Mouse (Mus musculus): ENCODE data around the gene Nme3. TPM values are rescaled to one million over a fixed set of nuclear protein-coding genes. Genes with fewer than 3 reads are reported as not detected.

Gene Nme3
- polyA plus RNA-seq, 1 experiment from 2014 or later, result 43.9 TPM

- no peak for ATAC-seq (ENCODE audit: insufficient number of reproducible peaks, insufficient read depth, low FRiP score, low read depth)
- Histone ChIP-seq H3K27me3 (ENCODE audit: control insufficient read depth, insufficient read depth, low read length) (no peaks in the 10 kb centered on the region), H3K9ac (ENCODE audit: low read length) (no peak overlapping the region), H3K9me3 (ENCODE audit: control insufficient read depth, low read length) (no peaks in the 10 kb centered on the region), H3K36me3 (ENCODE audit: control insufficient read depth, insufficient read depth, low read length) (peaks cover 68% of the 10 kb centered on the region), H3K27ac (replicated peaks in 1 of 2; ENCODE audit: control insufficient read depth in 1 of 2, insufficient read depth in 1 of 2, low read depth in 2 of 2, low read length in 2 of 2) (no peak overlapping the region), H3K4me3 (ENCODE audit: control insufficient read depth in 1 of 2, insufficient read depth in 1 of 2, low read depth in 1 of 2, low read length in 2 of 2) (no peak overlapping the region), H3K4me1 (ENCODE audit: control insufficient read depth in 2 of 2, insufficient read depth in 2 of 2, low read length in 2 of 2) (peaks cover 11 to 21% of the 10 kb centered on the region in 2 experiments), H3K4me2 (ENCODE audit: low read length) (no peak overlapping the region)
- WGBS, result 93% methylated on average over 3 of the region's 3 CpGs
Observed at GRCm38 (mm10) chr17:24888862-24889261, 7.4 kb upstream of the Nme3 start.

- ATAC-seq (ENCODE audit: insufficient number of reproducible peaks, insufficient read depth, low FRiP score, low read depth), result no peak
- H3K27ac ChIP-seq (replicated peaks in 1 of 2; ENCODE audit: control insufficient read depth in 1 of 2, insufficient read depth in 1 of 2, low read depth in 2 of 2, low read length in 2 of 2), result no peak overlapping the region
- H3K27me3 ChIP-seq (ENCODE audit: control insufficient read depth, insufficient read depth, low read length), result no peaks in the 10 kb centered on the region
- no peak overlapping the region for H3K4me2 ChIP-seq (ENCODE audit: low read length)
- peaks cover 15 to 23% of the 10 kb centered on the region in 2 experiments for H3K4me1 ChIP-seq (ENCODE audit: control insufficient read depth in 2 of 2, insufficient read depth in 2 of 2, low read length in 2 of 2)
- H3K9ac ChIP-seq (ENCODE audit: low read length), result no peak overlapping the region
- H3K4me3 ChIP-seq (ENCODE audit: control insufficient read depth in 1 of 2, insufficient read depth in 1 of 2, low read depth in 1 of 2, low read length in 2 of 2), result no peak overlapping the region
- H3K9me3 ChIP-seq (ENCODE audit: control insufficient read depth, low read length), result no peaks in the 10 kb centered on the region
- peaks cover 62% of the 10 kb centered on the region for H3K36me3 ChIP-seq (ENCODE audit: control insufficient read depth, insufficient read depth, low read length)
- 87% methylated on average over 19 of the region's 19 CpGs for WGBS
Observed at GRCm38 (mm10) chr17:24890151-24891092, 5.9 kb upstream of the Nme3 start.

GRCm38 (mm10) chr17:24891321-24891720 is 5.0 kb upstream of the Nme3 start:
- Histone ChIP-seq H3K36me3 (ENCODE audit: control insufficient read depth, insufficient read depth, low read length) (peaks cover 62% of the 10 kb centered on the region), H3K27me3 (ENCODE audit: control insufficient read depth, insufficient read depth, low read length) (no peaks in the 10 kb centered on the region), H3K4me3 (ENCODE audit: control insufficient read depth in 1 of 2, insufficient read depth in 1 of 2, low read depth in 1 of 2, low read length in 2 of 2) (no peak overlapping the region), H3K9me3 (ENCODE audit: control insufficient read depth, low read length) (no peaks in the 10 kb centered on the region), H3K4me1 (ENCODE audit: control insufficient read depth in 2 of 2, insufficient read depth in 2 of 2, low read length in 2 of 2) (peaks cover 14 to 26% of the 10 kb centered on the region in 2 experiments), H3K4me2 (ENCODE audit: low read length) (no peak overlapping the region), H3K27ac (replicated peaks in 1 of 2; ENCODE audit: control insufficient read depth in 1 of 2, insufficient read depth in 1 of 2, low read depth in 2 of 2, low read length in 2 of 2) (no peak overlapping the region), H3K9ac (ENCODE audit: low read length) (no peak overlapping the region)
- 82% methylated on average over 12 of the region's 13 CpGs for WGBS
- no peak for ATAC-seq (ENCODE audit: insufficient number of reproducible peaks, insufficient read depth, low FRiP score, low read depth)

- Histone ChIP-seq H3K4me3 (ENCODE audit: control insufficient read depth in 1 of 2, insufficient read depth in 1 of 2, low read depth in 1 of 2, low read length in 2 of 2) (no peak overlapping the region), H3K4me1 (ENCODE audit: control insufficient read depth in 2 of 2, insufficient read depth in 2 of 2, low read length in 2 of 2) (peaks cover 14 to 27% of the 10 kb centered on the region in 2 experiments), H3K27ac (replicated peaks in 1 of 2; ENCODE audit: control insufficient read depth in 1 of 2, insufficient read depth in 1 of 2, low read depth in 2 of 2, low read length in 2 of 2) (no peak overlapping the region), H3K4me2 (ENCODE audit: low read length) (no peak overlapping the region), H3K9ac (ENCODE audit: low read length) (no peak overlapping the region), H3K36me3 (ENCODE audit: control insufficient read depth, insufficient read depth, low read length) (peaks cover 70% of the 10 kb centered on the region), H3K9me3 (ENCODE audit: control insufficient read depth, low read length) (no peaks in the 10 kb centered on the region), H3K27me3 (ENCODE audit: control insufficient read depth, insufficient read depth, low read length) (no peaks in the 10 kb centered on the region)
- 89% methylated on average over 12 of the region's 12 CpGs for WGBS
- ATAC-seq (ENCODE audit: insufficient number of reproducible peaks, insufficient read depth, low FRiP score, low read depth), result no peak
Observed at GRCm38 (mm10) chr17:24892785-24893184, 3.5 kb upstream of the Nme3 start.

GRCm38 (mm10) chr17:24893276-24893675 is 3.0 kb upstream of the Nme3 start:
- no peak for ATAC-seq (ENCODE audit: insufficient number of reproducible peaks, insufficient read depth, low FRiP score, low read depth)
- H3K9ac ChIP-seq (ENCODE audit: low read length), result no peak overlapping the region
- no peak overlapping the region for H3K4me2 ChIP-seq (ENCODE audit: low read length)
- H3K27me3 ChIP-seq (ENCODE audit: control insufficient read depth, insufficient read depth, low read length), result no peaks in the 10 kb centered on the region
- peaks cover 13 to 27% of the 10 kb centered on the region in 2 experiments for H3K4me1 ChIP-seq (ENCODE audit: control insufficient read depth in 2 of 2, insufficient read depth in 2 of 2, low read length in 2 of 2)
- no peaks in the 10 kb centered on the region for H3K9me3 ChIP-seq (ENCODE audit: control insufficient read depth, low read length)
- H3K27ac ChIP-seq (replicated peaks in 1 of 2; ENCODE audit: control insufficient read depth in 1 of 2, insufficient read depth in 1 of 2, low read depth in 2 of 2, low read length in 2 of 2), result no peak overlapping the region
- WGBS, result 95% methylated on average over 2 of the region's 2 CpGs
- H3K4me3 ChIP-seq (ENCODE audit: control insufficient read depth in 1 of 2, insufficient read depth in 1 of 2, low read depth in 1 of 2, low read length in 2 of 2), result no peak overlapping the region
- peaks cover 70% of the 10 kb centered on the region for H3K36me3 ChIP-seq (ENCODE audit: control insufficient read depth, insufficient read depth, low read length)

- WGBS, result 9% methylated on average over 31 of the region's 31 CpGs
- Histone ChIP-seq H3K4me3 (ENCODE audit: control insufficient read depth in 1 of 2, insufficient read depth in 1 of 2, low read depth in 1 of 2, low read length in 2 of 2) (peak overlapping the region; percentile 69 to 81), H3K27ac (replicated peaks in 1 of 2; ENCODE audit: control insufficient read depth in 1 of 2, insufficient read depth in 1 of 2, low read depth in 2 of 2, low read length in 2 of 2) (peak overlapping the region; percentile 68 to 84), H3K9me3 (ENCODE audit: control insufficient read depth, low read length) (no peaks in the 10 kb centered on the region), H3K4me2 (ENCODE audit: low read length) (peak overlapping the region; percentile 72), H3K27me3 (ENCODE audit: control insufficient read depth, insufficient read depth, low read length) (no peaks in the 10 kb centered on the region), H3K9ac (ENCODE audit: low read length) (peak overlapping the region; percentile 91), H3K36me3 (ENCODE audit: control insufficient read depth, insufficient read depth, low read length) (peaks cover 70% of the 10 kb centered on the region), H3K4me1 (ENCODE audit: control insufficient read depth in 2 of 2, insufficient read depth in 2 of 2, low read length in 2 of 2) (peaks cover 13 to 34% of the 10 kb centered on the region in 2 experiments)
- no peak for ATAC-seq (ENCODE audit: insufficient number of reproducible peaks, insufficient read depth, low FRiP score, low read depth)
Observed at GRCm38 (mm10) chr17:24894061-24894994, 2.0 kb upstream of the Nme3 start.

- Histone ChIP-seq H3K9me3 (ENCODE audit: control insufficient read depth, low read length) (no peaks in the 10 kb centered on the region), H3K27me3 (ENCODE audit: control insufficient read depth, insufficient read depth, low read length) (no peaks in the 10 kb centered on the region), H3K4me3 (ENCODE audit: control insufficient read depth in 1 of 2, insufficient read depth in 1 of 2, low read depth in 1 of 2, low read length in 2 of 2) (peak within 1 kb of the TSS; percentile 69 to 81), H3K4me2 (ENCODE audit: low read length) (peak within 1 kb of the TSS; percentile 72), H3K9ac (ENCODE audit: low read length) (peak within 1 kb of the TSS; percentile 91), H3K4me1 (ENCODE audit: control insufficient read depth in 2 of 2, insufficient read depth in 2 of 2, low read length in 2 of 2) (peaks cover 13 to 36% of the 10 kb centered on the region in 2 experiments), H3K36me3 (ENCODE audit: control insufficient read depth, insufficient read depth, low read length) (peaks cover 70% of the 10 kb centered on the region), H3K27ac (replicated peaks in 1 of 2; ENCODE audit: control insufficient read depth in 1 of 2, insufficient read depth in 1 of 2, low read depth in 2 of 2, low read length in 2 of 2) (peak within 1 kb of the TSS; percentile 75 to 84)
- under 1% methylated on average over 62 of the region's 62 CpGs for WGBS
- ATAC-seq (ENCODE audit: insufficient number of reproducible peaks, insufficient read depth, low FRiP score, low read depth), result peak; percentile 34; the same call in 1 of the 2 replicates
Observed at GRCm38 (mm10) chr17:24894995-24895547, 1.2 kb upstream of the Nme3 start, which contains the start of the genes Eme2 and Mrps34. TSS of gene Eme2 (minus strand) at chr17:24895087. TSS of gene Mrps34 (plus strand) at chr17:24895116.
